Mouse (Mus musculus): ENCODE results near the gene Ppp1r12b. TPM values are rescaled to one million over a fixed set of nuclear protein-coding genes. Genes with fewer than 3 reads are reported as not detected.

The Ppp1r12b gene
- polyA plus RNA-seq, 1 experiment: 8.9 TPM

GRCm38 (mm10) chr1:134709411-134710306 is 246.1 kb downstream of the Ppp1r12b start:
- peaks cover 2% of the 10 kb centered on the region; the same call in 1 of the 2 replicates for H3K27me3 ChIP-seq (ENCODE audit: control insufficient read depth, insufficient read depth, low read length, poor library complexity, severe bottlenecking)
- peak overlapping the region; percentile 59 for H3K4me3 ChIP-seq (ENCODE audit: low read depth, low read length)
- no peak for TF ChIP-seq EP300 (IDR thresholded peaks at IDR 0.05; ENCODE audit: insufficient read depth, low read depth, low read length)
- peaks cover 8% of the 10 kb centered on the region for H3K4me1 ChIP-seq (ENCODE audit: control insufficient read depth, insufficient read depth, low read length)
- H3K9ac ChIP-seq (ENCODE audit: low read depth, poor library complexity, severe bottlenecking): peak overlapping the region; percentile 13
- H3K36me3 ChIP-seq (ENCODE audit: control insufficient read depth, insufficient read depth, low read length, poor library complexity, severe bottlenecking): no peaks in the 10 kb centered on the region
- H3K27ac ChIP-seq (ENCODE audit: insufficient read depth, low read length): no peak overlapping the region
- H3K9me3 ChIP-seq (replicated peaks; ENCODE audit: control insufficient read depth, insufficient read depth, low read length, poor library complexity, severe bottlenecking): no peaks in the 10 kb centered on the region

GRCm38 (mm10) chr1:134708801-134709385 is 246.8 kb downstream of the Ppp1r12b start:
- H3K27me3 ChIP-seq (ENCODE audit: control insufficient read depth, insufficient read depth, low read length, poor library complexity, severe bottlenecking): peaks cover 2% of the 10 kb centered on the region; the same call in 1 of the 2 replicates
- H3K27ac ChIP-seq (ENCODE audit: insufficient read depth, low read length): no peak overlapping the region
- H3K4me3 ChIP-seq (ENCODE audit: low read depth, low read length): peak overlapping the region; percentile 59
- H3K9ac ChIP-seq (ENCODE audit: low read depth, poor library complexity, severe bottlenecking): peak overlapping the region; percentile 13
- H3K9me3 ChIP-seq (replicated peaks; ENCODE audit: control insufficient read depth, insufficient read depth, low read length, poor library complexity, severe bottlenecking): no peaks in the 10 kb centered on the region
- peaks cover 8% of the 10 kb centered on the region for H3K4me1 ChIP-seq (ENCODE audit: control insufficient read depth, insufficient read depth, low read length)
- no peaks in the 10 kb centered on the region for H3K36me3 ChIP-seq (ENCODE audit: control insufficient read depth, insufficient read depth, low read length, poor library complexity, severe bottlenecking)
- TF ChIP-seq CTCF (IDR thresholded peaks at IDR 0.05; ENCODE audit: low read depth, low read length) (no peak), EP300 (IDR thresholded peaks at IDR 0.05; ENCODE audit: insufficient read depth, low read depth, low read length) (no peak), POLR2A (IDR thresholded peaks at IDR 0.05; ENCODE audit: insufficient read depth, low read length) (no peak)

- Histone ChIP-seq H3K4me3 (ENCODE audit: low read depth, low read length) (peak overlapping the region; percentile 59), H3K9ac (ENCODE audit: low read depth, poor library complexity, severe bottlenecking) (peak overlapping the region; percentile 13; the same call in 1 of the 2 replicates), H3K36me3 (ENCODE audit: control insufficient read depth, insufficient read depth, low read length, poor library complexity, severe bottlenecking) (no peaks in the 10 kb centered on the region), H3K27ac (ENCODE audit: insufficient read depth, low read length) (no peak overlapping the region), H3K27me3 (ENCODE audit: control insufficient read depth, insufficient read depth, low read length, poor library complexity, severe bottlenecking) (peaks cover 2% of the 10 kb centered on the region; the same call in 1 of the 2 replicates), H3K4me1 (ENCODE audit: control insufficient read depth, insufficient read depth, low read length) (peaks cover 8% of the 10 kb centered on the region), H3K9me3 (replicated peaks; ENCODE audit: control insufficient read depth, insufficient read depth, low read length, poor library complexity, severe bottlenecking) (no peaks in the 10 kb centered on the region)
- no peak for TF ChIP-seq EP300 (IDR thresholded peaks at IDR 0.05; ENCODE audit: insufficient read depth, low read depth, low read length)
- no peak for TF ChIP-seq CTCF (IDR thresholded peaks at IDR 0.05; ENCODE audit: low read depth, low read length)
- TF ChIP-seq POLR2A (IDR thresholded peaks at IDR 0.05; ENCODE audit: insufficient read depth, low read length): no peak
Observed at GRCm38 (mm10) chr1:134708274-134708673, 247.5 kb downstream of the Ppp1r12b start.

- Histone ChIP-seq H3K27me3 (ENCODE audit: control insufficient read depth, insufficient read depth, low read length, poor library complexity, severe bottlenecking) (peaks cover 2% of the 10 kb centered on the region; the same call in 1 of the 2 replicates), H3K27ac (ENCODE audit: insufficient read depth, low read length) (no peak overlapping the region)
Observed at GRCm38 (mm10) chr1:134707516-134707915, 248.2 kb downstream of the Ppp1r12b start.

GRCm38 (mm10) chr1:134706549-134706948 is 249.2 kb downstream of the Ppp1r12b start:
- no peak overlapping the region for H3K9ac ChIP-seq (ENCODE audit: low read depth, poor library complexity, severe bottlenecking)
- no peak for TF ChIP-seq POLR2A (IDR thresholded peaks at IDR 0.05; ENCODE audit: insufficient read depth, low read length)
- no peak for TF ChIP-seq CTCF (IDR thresholded peaks at IDR 0.05; ENCODE audit: low read depth, low read length)
- TF ChIP-seq EP300 (IDR thresholded peaks at IDR 0.05; ENCODE audit: insufficient read depth, low read depth, low read length): 0 out of 2 replicates have a peak, but pooled peaks have one; percentile 24
- H3K27me3 ChIP-seq (ENCODE audit: control insufficient read depth, insufficient read depth, low read length, poor library complexity, severe bottlenecking): peaks cover 2% of the 10 kb centered on the region; the same call in 1 of the 2 replicates
- no peak overlapping the region for H3K27ac ChIP-seq (ENCODE audit: insufficient read depth, low read length)
- H3K4me1 ChIP-seq (ENCODE audit: control insufficient read depth, insufficient read depth, low read length): peaks cover 8% of the 10 kb centered on the region
- no peak overlapping the region for H3K4me3 ChIP-seq (ENCODE audit: low read depth, low read length)
- H3K36me3 ChIP-seq (ENCODE audit: control insufficient read depth, insufficient read depth, low read length, poor library complexity, severe bottlenecking): no peaks in the 10 kb centered on the region
- H3K9me3 ChIP-seq (replicated peaks; ENCODE audit: control insufficient read depth, insufficient read depth, low read length, poor library complexity, severe bottlenecking): no peaks in the 10 kb centered on the region

More at GRCm38 (mm10) chr1:134707516-134707915, 248.2 kb downstream of the Ppp1r12b start:
- H3K4me3 ChIP-seq (ENCODE audit: low read depth, low read length): no peak overlapping the region
- TF ChIP-seq EP300 (IDR thresholded peaks at IDR 0.05; ENCODE audit: insufficient read depth, low read depth, low read length) (no peak), POLR2A (IDR thresholded peaks at IDR 0.05; ENCODE audit: insufficient read depth, low read length) (no peak), CTCF (IDR thresholded peaks at IDR 0.05; ENCODE audit: low read depth, low read length) (no peak)
- H3K4me1 ChIP-seq (ENCODE audit: control insufficient read depth, insufficient read depth, low read length): peaks cover 8% of the 10 kb centered on the region
- no peaks in the 10 kb centered on the region for H3K36me3 ChIP-seq (ENCODE audit: control insufficient read depth, insufficient read depth, low read length, poor library complexity, severe bottlenecking)
- H3K9ac ChIP-seq (ENCODE audit: low read depth, poor library complexity, severe bottlenecking): no peak overlapping the region
- no peaks in the 10 kb centered on the region for H3K9me3 ChIP-seq (replicated peaks; ENCODE audit: control insufficient read depth, insufficient read depth, low read length, poor library complexity, severe bottlenecking)

Other genes with a start within 250 kb of the Ppp1r12b start
- gene Ube2t, start 6.6 kb upstream of the Ppp1r12b start, polyA plus RNA-seq (2011; ENCODE audit: insufficient read depth, insufficient read length, low read depth, missing spikeins): 96.8 and 99.6 TPM in 2 replicates
- 0.26 and 0.81 TPM in 2 replicates for gene Lgr6, start 149.3 kb upstream of the Ppp1r12b start, polyA plus RNA-seq (2011; ENCODE audit: insufficient read depth, insufficient read length, low read depth, missing spikeins)
- gene Ptpn7, start 176.8 kb upstream of the Ppp1r12b start, polyA plus RNA-seq (2011; ENCODE audit: insufficient read depth, insufficient read length, low read depth, missing spikeins): 1.5 and 1.8 TPM in 2 replicates
- gene Arl8a, start 190.9 kb upstream of the Ppp1r12b start, polyA plus RNA-seq (2011; ENCODE audit: insufficient read depth, insufficient read length, low read depth, missing spikeins): 94.4 and 106 TPM in 2 replicates
- not detected in 2 replicates for gene Gpr37l1, start 211.7 kb upstream of the Ppp1r12b start, polyA plus RNA-seq (2011; ENCODE audit: insufficient read depth, insufficient read length, low read depth, missing spikeins)

Measured in ES-Bruce4 (cell line).